Mouse (Mus musculus) liver, embryonic 16.5 days (tissue): ENCODE measurements around the gene Ccar1. TPM values are rescaled to one million over a fixed set of nuclear protein-coding genes. Genes with fewer than 3 reads are reported as not detected.

ENCODE experiments used
- polyA plus RNA-seq: library from polyadenylated mRNA; unstranded; fragments of >200 nt; fragmentation: Nextera tagmentation; extraction: Ambion mirVana; gene quantifications from 2 replicates; pipeline ENCODE4 v1.2.1, GENCODE M21; 2015

The Ccar1 gene
- polyA plus RNA-seq, 1 experiment from 2014 or later = 45.0 TPM

Other genes starting within 250 kb of the Ccar1 start
- gene Kif1bp, start 213.8 kb downstream of the Ccar1 start, polyA plus RNA-seq = 8.6 and 9.9 TPM in 2 replicates
- gene Ddx21, start 190.0 kb downstream of the Ccar1 start, polyA plus RNA-seq = 9.6 and 10.3 TPM in 2 replicates
- gene Ddx50, start 141.1 kb downstream of the Ccar1 start, polyA plus RNA-seq = 34.4 and 35.4 TPM in 2 replicates
- 0.11 and 0.19 TPM in 2 replicates for gene Stox1, start 66.2 kb downstream of the Ccar1 start, polyA plus RNA-seq
- 1.5 and 2.4 TPM in 2 replicates for gene Tet1, start 116.7 kb upstream of the Ccar1 start, polyA plus RNA-seq
- 7.5 and 8.5 TPM in 2 replicates for gene Slc25a16, start 128.3 kb upstream of the Ccar1 start, polyA plus RNA-seq
- gene Dna2, start 154.7 kb upstream of the Ccar1 start, polyA plus RNA-seq = 20.3 and 21.1 TPM in 2 replicates
- gene Rufy2, start 187.9 kb upstream of the Ccar1 start, polyA plus RNA-seq = 2.0 and 2.6 TPM in 2 replicates
- 22.2 and 24.3 TPM in 2 replicates for gene Hnrnph3, start 231.9 kb upstream of the Ccar1 start, polyA plus RNA-seq
- 5.3 and 6.4 TPM in 2 replicates for gene Pbld2, start 232.0 kb upstream of the Ccar1 start, polyA plus RNA-seq